Mouse (Mus musculus): ENCODE results near the gene Zfp282.

Zfp282 gene

DNA sequence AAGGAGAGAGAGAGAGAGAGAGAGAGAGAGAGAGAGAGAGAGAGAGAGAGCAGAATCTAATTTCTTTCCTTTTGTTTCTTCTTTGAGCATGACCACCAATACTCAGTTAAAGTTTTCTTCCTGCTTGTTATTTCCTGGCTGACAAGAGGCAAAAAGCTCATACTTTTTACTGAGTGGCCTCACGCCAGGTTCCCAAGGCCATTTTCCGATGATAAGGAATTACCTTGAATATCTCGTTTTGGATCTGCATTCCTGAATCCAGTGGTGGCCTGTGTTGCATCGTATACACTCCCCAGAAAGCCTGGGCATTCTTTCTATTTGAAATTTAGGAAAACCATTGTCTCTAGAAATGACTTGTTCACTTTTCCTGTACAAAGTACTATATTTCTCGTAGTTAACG lies 22.4 kb downstream of the Zfp282 start:
- DNase-seq (ENCODE audit: low read depth, low spot score), result no peak

DNA sequence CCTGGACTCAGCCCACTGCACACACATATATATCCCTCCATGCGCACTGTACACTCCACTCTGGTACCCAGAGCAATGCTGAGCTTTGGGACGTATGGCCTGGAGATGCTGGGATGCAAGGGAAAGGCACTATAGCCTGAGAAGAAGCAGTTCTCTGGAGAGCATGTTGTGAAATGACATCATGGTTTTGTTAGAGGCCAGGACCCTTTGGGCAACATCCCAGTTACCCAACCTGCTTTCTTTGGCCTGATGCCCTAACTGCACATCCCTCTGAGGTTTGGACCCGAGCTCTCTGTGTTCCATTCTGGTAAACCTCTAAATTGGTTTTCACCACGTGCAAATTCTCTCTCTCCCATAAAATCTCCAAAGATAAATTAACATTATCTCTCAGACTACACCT lies 26.6 kb downstream of the Zfp282 start:
- DNase-seq (ENCODE audit: low read depth, low spot score), result no peak

DNA sequence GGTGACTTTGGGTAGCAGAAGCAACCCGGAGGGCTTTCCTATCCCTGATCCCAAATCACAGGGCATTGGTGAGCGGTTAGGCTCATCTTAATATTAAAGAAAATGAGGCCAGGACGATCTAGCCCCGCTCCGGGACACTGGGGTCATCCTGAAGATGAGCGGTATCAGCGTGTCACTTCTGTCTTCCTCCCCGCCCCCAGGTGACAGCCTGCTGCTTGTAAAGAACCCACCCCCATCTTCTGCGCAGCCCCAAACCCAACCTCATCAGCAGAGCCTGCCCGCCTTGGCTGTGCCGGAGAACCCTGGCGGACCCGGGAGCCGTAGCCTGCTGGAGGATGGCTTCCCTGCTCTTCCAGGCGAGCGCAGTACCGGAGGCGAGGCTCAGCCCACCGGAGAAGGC lies 27.4 kb downstream of the Zfp282 start:
- DNase-seq (ENCODE audit: low read depth, low spot score), result no peak

DNA sequence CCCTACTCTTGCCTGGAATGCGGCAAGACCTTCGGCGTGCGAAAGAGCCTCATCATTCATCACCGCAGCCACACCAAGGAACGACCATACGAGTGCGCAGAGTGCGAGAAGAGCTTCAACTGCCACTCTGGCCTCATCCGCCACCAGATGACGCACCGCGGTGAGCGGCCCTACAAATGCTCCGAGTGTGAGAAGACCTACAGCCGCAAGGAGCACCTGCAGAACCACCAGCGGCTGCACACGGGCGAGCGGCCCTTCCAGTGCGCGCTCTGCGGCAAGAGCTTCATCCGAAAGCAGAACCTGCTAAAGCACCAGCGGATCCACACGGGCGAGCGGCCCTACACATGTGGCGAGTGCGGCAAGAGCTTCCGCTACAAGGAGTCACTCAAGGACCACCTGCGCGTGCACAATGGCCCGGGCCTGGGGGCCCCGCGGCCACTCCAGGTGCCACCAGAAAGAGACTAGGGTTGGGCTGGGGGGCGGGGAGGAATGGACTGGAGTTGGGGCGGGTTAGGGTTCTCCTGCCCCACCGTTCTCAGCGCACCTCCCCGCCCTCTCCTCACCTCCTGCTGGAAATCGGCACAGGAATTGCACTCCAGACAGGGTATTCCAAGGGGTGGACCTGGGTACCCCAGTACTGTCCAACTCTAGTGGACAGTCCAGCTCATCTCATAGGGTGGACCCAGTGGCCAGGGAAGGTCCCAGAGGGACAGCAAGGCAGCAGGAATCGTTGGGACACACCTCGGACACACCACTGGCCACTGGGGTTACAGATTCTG lies 28.1 kb downstream of the Zfp282 start:
- DNase-seq (ENCODE audit: low read depth, low spot score), result no peak

DNA sequence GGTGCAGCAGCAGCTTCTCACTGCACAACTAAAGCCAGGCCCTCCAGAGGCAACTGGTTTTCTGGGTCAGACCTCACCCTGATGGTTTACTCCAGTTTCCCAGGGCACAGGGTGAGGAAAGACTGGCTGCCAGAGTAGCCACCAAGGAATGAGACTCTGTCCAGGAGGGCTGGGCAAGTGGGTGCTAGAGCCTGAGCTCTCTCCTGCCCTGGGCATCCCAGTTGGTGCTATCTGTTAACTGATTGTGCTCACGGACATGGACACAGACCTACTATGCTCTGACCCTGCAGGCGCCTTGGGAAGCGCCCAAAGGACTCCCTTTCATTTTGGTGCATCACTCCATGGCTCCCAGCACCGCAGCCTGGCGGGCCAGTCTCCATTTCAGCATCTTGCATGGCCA lies 29.3 kb downstream of the Zfp282 start:
- no peak for DNase-seq (ENCODE audit: low read depth, low spot score)

DNA sequence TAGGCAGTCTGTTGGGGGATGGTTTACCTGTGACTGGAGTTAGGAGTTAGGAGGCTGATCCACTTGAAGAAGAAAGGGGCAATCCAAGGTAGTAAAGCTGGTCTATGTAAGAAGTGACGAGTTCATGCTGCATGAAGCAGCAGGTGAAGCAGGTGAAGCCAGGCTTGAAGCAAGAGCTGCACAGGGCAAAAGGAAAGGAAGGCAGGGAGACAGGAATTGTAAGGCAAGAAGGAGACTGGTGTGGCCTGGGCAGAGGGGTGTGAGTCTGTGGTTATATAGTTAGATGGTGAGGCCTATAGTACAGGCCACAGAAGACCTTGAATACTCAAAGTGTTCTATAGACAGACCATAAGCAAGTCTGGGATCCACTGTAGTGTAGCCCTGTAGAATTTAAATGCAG lies 32.0 kb downstream of the Zfp282 start:
- no peak for DNase-seq (ENCODE audit: low read depth, low spot score)

DNA sequence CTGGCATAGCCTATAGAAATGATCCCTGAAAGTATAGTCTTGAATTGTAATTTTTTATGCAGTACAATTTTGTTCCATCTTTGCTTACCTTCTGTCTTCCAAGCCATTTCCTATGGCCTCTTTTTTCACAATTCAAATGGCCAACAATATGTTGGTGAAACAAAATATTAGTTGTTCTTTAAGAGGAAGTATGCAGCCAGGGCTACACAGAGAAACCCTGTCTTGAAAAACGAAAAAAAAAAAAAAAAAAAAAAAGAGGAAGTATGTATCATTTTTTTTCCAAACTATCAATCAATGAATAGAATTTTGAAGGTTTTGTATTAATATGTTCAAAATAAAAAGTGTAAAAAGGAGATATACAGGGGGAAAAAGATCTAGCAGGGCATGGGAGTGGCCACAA lies 34.6 kb downstream of the Zfp282 start:
- DNase-seq (ENCODE audit: low read depth, low spot score), result no peak

DNA sequence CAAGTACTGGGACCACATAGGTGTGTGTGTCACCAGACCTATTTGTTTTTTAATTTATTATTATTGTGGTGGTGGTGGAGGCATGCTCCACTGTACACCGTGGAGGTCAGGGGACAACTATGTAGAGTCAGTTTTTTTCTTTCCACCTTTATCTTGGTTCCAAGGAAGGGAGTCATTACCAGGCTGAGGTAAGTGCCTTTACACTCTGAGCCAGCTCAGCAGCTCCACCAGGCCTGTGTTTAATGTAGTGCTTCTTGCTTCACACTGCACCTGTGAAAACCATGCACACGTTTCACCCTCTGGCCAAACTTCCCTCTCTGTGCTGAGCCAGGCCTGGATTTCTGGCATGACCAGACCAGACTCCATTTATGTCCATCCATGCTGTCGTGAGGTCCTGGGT lies 36.0 kb downstream of the Zfp282 start:
- no peak for DNase-seq (ENCODE audit: low read depth, low spot score)

DNA sequence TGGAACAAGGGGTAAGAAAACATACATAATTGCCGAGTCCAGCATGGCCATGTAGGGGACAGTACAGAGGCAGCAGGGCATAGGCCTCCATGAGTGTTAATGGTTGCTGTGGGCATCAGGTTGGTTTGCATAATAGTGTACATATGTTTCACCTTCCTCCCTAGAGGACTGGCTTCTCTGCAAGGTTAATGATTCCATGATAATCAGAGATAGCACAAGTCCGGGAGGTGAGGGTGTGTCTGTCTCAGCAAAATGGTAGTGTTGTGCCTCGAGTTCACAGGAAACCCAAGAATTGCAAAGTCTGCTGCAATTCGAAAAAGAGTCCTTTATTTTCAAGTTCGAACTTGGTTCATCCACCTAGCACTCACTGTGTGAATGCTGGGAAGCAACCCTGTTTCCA lies 40.0 kb downstream of the Zfp282 start:
- no peak for DNase-seq (ENCODE audit: low read depth, low spot score)

DNA sequence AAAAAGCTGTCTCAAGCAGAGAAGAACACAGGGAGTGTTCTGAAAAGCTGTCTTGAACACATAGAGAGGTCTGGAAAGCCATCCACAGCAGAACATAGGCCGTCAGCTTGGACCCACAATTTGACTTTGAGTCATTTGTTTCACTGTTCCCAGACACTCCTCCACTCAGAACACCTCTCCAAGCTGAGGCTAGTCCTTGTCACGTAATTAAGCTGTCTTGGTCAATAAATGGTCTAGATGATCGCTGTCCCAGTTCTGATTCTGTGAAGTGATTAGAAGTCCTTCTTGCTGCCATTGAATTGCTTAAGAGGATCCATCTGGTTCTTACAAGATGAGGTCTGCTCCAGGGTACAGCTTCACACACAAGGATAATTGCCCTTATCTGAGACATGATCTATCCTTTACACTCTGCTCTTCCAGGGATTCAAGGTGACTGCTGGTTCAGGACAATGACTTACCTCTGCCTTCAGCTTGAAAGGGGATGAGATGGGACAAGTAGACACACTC lies 41.8 kb downstream of the Zfp282 start:
- no peak for DNase-seq (ENCODE audit: low read depth, low spot score)

DNA sequence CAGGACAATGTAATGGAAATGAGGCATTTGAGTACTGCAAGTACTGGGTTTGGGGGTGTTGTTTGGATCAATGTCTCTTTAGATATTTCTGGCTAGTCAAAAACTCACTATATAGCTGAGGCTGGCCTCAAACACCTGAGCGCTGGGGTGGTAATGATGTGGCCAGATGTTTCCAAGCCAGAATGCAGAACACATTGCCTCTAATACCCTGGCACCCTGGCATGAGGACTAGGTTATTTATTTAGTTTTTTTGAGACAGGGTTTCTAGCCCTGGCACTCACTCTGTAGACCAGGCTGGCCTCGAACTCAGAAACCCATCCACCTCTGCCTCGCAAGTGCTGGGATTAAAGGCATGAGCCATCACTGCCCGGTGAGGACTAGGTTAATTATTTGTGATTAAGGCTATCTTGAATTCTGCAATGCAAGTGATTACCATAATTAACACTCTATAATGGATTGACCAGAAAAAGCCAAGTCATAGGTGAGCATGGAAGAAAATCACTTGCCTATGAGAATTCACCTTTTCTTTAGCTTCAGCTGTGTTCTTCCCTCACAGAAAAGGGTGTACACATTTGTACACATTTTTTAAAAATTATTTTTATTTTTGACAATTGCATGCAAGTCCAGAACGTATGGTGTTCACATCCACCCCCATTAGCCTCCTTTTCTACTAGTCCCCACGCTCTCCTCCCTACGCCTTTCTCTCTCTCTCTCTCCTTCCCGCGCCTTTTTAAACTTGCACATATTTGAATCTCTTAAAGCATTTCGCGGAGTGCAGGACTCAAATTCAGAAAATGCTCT lies 42.8 kb downstream of the Zfp282 start:
- DNase-seq (ENCODE audit: low read depth, low spot score), result no peak

DNA sequence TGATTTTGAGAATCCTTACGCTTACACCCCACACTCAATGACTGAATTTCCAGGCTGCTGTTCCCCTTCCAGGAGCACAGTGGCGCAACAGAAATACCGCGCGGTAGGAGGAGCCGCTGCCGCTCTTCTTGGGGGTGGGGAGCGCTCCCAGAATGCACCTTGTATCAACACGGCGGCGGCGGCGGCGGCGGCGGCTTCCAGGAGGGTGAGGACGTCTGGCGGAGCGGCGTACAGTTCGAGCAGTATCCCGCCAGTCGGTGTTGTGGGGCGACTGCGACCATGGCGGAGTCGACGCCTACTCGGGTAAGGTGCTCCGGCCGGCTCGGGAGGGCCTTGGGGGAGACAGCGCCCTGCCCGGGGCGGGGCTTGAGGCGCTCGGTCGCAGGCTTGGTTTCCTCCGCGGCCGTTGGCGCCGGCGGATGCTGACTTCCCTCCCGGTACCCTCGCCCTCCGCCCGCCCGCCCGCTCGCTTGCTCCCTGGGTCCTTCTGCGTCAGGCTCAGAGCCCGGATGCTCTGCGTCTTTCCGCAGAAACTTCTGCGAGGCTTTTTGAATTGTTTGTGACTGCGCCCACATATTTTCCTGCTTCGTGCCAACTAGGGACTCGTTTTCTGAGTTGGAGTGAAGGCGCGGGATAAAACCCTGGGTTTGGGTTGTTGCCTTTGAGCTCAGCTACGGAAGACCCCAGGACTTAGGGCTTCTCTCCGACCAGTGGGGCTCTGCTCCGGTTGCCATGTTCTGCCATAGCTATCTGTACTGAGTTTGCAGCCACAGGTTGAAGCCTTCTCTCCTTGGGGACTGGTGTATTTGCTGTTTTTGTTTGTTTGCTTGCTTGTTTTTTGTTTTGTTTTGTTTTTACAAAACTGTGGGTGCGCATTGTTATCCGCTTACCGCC lies 43.7 kb downstream of the Zfp282 start, which contains the start of gene Zfp212:
Gene Zfp212 (plus strand): TSS at position 30 of the 894 bp plus-strand sequence.
- DNase-seq (ENCODE audit: low read depth, low spot score), result peak; percentile 71

DNA sequence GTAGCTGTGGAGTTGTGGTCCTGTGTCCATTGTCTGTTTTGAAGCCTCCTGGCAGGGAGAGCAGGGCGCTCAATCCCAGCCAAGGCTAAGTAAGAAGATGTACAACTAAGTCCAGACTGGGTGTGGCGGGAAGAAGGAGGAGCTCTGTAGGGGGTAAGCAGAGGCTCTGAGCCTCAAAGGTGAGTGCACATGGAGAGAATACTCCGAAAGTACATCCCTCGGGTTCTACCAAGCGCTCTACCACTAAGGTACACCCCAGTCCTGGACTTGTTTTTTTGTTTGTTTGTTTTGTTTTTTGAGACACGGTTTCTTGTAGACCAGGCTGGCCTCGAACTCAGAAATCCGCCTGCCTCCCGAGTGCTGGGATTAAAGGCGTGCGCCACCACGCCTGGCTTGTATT lies 65.5 kb downstream of the Zfp282 start:
- DNase-seq (ENCODE audit: low read depth, low spot score), result no peak

DNA sequence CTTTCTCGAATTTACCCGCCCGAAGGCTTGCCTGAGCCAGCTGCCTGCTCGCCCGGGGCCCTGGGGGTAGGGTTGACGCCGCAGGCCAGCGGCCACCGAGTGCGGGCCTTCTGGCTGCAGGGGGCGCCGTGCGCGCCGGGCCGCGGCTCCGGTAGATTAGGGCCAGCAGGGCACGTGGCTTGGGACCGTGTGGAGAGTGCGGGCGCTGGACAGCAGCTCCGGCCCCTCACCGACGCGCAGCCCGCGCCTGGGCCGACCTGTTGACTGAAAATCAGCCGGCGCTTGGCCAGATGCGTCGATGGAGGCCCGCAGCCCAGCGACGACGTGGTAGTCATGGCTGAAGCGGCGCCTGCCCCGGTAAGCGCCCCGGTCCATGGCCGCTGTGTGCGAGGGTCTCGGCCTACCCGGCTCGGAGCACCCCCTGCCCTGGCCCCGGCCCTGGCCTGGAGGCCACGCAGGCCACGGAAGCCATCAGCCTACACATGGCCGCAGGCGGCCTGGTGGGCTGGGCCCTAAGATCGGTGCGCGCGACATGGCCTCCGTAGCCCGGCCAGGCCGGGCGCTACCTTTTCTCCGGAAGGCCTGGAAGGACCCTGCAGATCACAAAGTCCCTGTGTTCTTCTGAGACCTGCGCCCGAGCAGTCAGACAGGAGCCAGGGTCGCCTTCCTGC lies 66.2 kb downstream of the Zfp282 start:
- peak; percentile 52 for DNase-seq (ENCODE audit: low read depth, low spot score)

DNA sequence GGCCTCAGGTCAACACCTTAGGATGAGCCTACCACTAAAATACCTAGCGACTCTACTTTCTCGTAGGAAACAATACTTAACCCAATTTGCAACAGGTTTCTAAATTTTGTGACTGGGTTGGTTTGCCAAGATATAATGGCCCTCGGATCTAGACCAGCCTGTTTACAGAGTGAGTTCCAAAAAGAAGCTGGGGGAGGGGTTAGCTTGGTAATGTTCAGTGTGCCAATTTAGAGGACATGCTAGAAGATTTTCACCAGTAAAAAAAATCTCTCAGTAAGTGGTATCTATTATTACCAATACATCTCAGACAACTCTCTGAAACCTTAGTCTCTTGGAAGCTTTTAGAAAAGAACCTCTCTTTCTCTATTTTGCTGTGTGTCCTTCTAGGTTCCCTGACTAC lies 66.7 kb downstream of the Zfp282 start:
- no peak for DNase-seq (ENCODE audit: low read depth, low spot score)

DNA sequence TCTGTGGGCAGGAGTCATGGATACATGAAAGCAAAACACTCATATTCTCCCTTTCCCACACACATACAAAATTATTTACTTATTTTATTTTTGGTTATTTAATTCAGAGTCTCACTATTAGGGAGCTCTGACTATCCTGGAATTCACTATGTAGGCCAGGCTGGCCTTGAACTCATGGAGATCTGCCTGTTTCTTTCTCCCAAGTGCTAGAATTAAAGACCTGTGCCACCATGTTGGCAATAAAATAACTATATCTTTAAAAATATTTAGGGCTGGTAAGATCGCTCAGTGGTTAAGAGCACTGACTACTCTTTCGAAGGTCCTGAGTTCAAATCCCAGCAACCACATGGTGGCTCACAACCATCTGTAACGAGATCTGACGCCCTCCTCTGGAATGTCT lies 70.4 kb downstream of the Zfp282 start:
- no peak for DNase-seq (ENCODE audit: low read depth, low spot score)

DNA sequence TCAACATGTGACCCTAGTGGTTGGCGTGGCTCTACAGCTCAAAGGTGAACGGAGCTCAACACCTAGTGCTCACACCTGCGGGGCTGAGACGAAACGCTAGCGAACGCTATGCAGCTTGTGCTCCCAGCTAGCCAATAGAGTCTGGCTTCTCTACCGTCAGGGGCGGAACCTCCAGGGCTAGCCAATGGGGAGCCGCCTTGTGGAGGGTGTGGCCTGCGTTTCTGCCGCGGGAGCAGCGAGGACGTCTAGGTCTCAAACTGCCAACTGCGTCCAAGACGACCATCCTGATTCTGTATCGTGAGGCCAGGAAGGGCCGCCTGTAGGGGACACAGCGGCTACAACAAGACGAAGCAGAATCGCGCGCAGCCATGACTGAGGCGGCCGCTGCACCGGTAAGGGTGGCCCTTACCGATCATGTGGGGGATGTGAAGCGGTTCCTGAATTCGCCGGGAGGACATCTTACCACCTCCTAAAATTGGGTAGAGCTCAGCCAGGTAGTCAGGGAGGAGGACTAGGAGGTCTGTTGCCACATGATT lies 76.3 kb downstream of the Zfp282 start, which contains the start of gene Zfp956:
Gene Zfp956 (plus strand): TSS at position 200 of the 536 bp plus-strand sequence.
- DNase-seq (ENCODE audit: low read depth, low spot score), result peak; percentile 79

DNA sequence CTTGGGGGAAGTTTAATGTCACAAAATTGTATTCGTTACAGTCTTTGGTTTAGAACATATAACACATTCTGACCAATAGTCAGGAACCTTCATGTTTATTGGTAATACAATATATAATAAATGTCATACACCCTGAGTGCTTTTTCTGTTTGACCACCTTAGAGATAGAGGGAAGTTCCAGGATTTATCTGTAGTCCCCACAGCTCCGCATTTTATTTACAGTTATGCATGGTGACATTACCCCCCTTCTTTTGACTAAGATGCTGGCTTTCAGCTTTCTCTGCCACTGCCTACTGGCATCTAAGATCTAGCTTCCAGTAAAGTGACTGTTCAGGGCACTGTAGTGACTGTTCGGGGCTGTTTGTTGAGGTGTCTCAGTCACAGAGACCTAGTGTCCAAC lies 77.4 kb downstream of the Zfp282 start:
- DNase-seq (ENCODE audit: low read depth, low spot score), result no peak

DNA sequence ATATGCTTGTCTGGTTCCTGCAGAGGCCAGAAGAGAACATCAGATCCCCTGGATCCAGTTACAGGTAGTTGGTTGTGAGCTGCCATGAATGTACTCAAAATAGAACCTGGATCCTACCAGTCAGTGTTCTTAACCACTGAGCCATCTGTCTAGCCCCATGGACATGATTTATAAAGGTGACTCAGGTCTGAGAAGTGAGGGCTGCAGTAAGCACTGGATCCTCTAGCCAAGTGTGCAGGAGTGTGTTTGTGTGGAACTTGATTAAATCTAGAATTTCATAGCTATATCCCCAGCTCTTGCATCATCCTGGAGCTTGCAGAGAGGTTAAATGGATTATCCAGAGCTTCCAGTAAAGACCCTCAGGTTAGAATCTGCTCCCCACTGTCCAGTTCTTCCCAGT lies 80.8 kb downstream of the Zfp282 start:
- no peak for DNase-seq (ENCODE audit: low read depth, low spot score)

All from embryo, embryonic 11.5 days (tissue).